Mouse (Mus musculus) thymus, postnatal 25 days (tissue): ENCODE measurements around the gene Krt80.

Source experiments
- DNase-seq: peaks from one replicate; pipeline ENCODE4 v3.0.0; 2022

The Krt80 gene

GRCm38 (mm10) chr15:101315832-101316231, 54.1 kb downstream of the Krt80 start:
- peak; percentile 91 for DNase-seq

GRCm38 (mm10) chr15:101315378-101315777, 54.6 kb downstream of the Krt80 start:
- DNase-seq: no peak

- DNase-seq: no peak
Observed at GRCm38 (mm10) chr15:101312006-101312405, 58.0 kb downstream of the Krt80 start.

GRCm38 (mm10) chr15:101311087-101311770, 58.7 kb downstream of the Krt80 start:
- DNase-seq: no peak

- no peak for DNase-seq
Observed at GRCm38 (mm10) chr15:101309493-101309892, 60.5 kb downstream of the Krt80 start.

GRCm38 (mm10) chr15:101308440-101309348, 61.3 kb downstream of the Krt80 start:
- no peak for DNase-seq

GRCm38 (mm10) chr15:101306459-101306858, 63.5 kb downstream of the Krt80 start:
- no peak for DNase-seq

GRCm38 (mm10) chr15:101303830-101304229, 66.1 kb downstream of the Krt80 start:
- DNase-seq: no peak

- no peak for DNase-seq
Observed at GRCm38 (mm10) chr15:101302201-101302600, 67.8 kb downstream of the Krt80 start.

- no peak for DNase-seq
Observed at GRCm38 (mm10) chr15:101300128-101300527, 69.8 kb downstream of the Krt80 start.

- DNase-seq: no peak
Observed at GRCm38 (mm10) chr15:101299480-101299960, 70.4 kb downstream of the Krt80 start.

- no peak for DNase-seq
Observed at GRCm38 (mm10) chr15:101298550-101298949, 71.4 kb downstream of the Krt80 start.

- no peak for DNase-seq
Observed at GRCm38 (mm10) chr15:101297988-101298387, 72.0 kb downstream of the Krt80 start.
